Mouse (Mus musculus) megakaryocyte, embryonic 14.5 days (primary cell): ENCODE data around the gene Smg6.

Experiments
- FLI1 ChIP-seq: IDR thresholded peaks from 2 replicates; pipeline ENCODE4 v1.6.1; 2012; ENCODE audit warnings: low read length, inconsistent platforms, mixed read lengths
- GATA1 ChIP-seq: IDR thresholded peaks from 3 replicates; pipeline ENCODE4 v1.6.1; 2012; ENCODE audit warnings: mixed read lengths, low read length, inconsistent platforms, borderline replicate concordance

- no peak for TF ChIP-seq GATA1
- TF ChIP-seq FLI1, result no peak
Measured at GRCm38 (mm10) chr11:75154053-75154585, 228.5 kb downstream of the Smg6 start.
